Mouse (Mus musculus) lung, adult 2 months (tissue): Measurements from ENCODE around the gene Nhlrc4.

Experiments
- CTCF ChIP-seq: fragments of 200-500 bp; IDR thresholded peaks from 2 replicates; pipeline ENCODE4 v1.5.1; 2011; ENCODE audit warnings: mild to moderate bottlenecking, low read length, control low read depth; ENCODE audit not compliant: insufficient read depth
- POLR2A ChIP-seq: fragments of 200-500 bp; IDR thresholded peaks from 2 replicates; pipeline ENCODE4 v1.6.1; 2011; ENCODE audit warnings: low read depth, mild to moderate bottlenecking, control low read depth, low read length, borderline replicate concordance; ENCODE audit errors: extremely low read depth

GRCm38 (mm10) chr17:25914295-25914694 lies 30.5 kb downstream of the Nhlrc4 start:
- TF ChIP-seq CTCF = no peak
- no peak for TF ChIP-seq POLR2A
